Mouse (Mus musculus) liver, adult 2 months (tissue): ENCODE results near the gene Rph3al.

Experiments used
- CTCF ChIP-seq: fragments of 200-500 bp; IDR thresholded peaks from 2 replicates; pipeline ENCODE4 v1.5.1; 2011; ENCODE audit warnings: low read depth, low read length, control low read depth
- POLR2A ChIP-seq: fragments of 200-500 bp; IDR thresholded peaks from 2 replicates; pipeline ENCODE4 v1.6.1; 2011; ENCODE audit warnings: low read length, control low read depth; ENCODE audit not compliant: insufficient read depth; ENCODE audit errors: extremely low read depth

- no peak for TF ChIP-seq CTCF
- no peak for TF ChIP-seq POLR2A
Measured at GRCm38 (mm10) chr11:75839536-75840430, 98.4 kb downstream of the Rph3al start.
